Mouse (Mus musculus): Measurements from ENCODE around the gene Efs.

The Efs gene

GRCm38 (mm10) chr14:54866936-54867335 lies 59.0 kb downstream of the Efs start:
- DNase-seq: no peak

Data from right cerebral cortex, postnatal 14 days (tissue).